Mouse (Mus musculus) lung, embryonic 15.5 days (tissue): ENCODE data around the gene Tspyl1. TPM values are rescaled to one million over a fixed set of nuclear protein-coding genes. Genes with fewer than 3 reads are reported as not detected.
"Not testable (repeated sequence)": the region's sequence is repeated elsewhere in the genome, so short reads cannot be mapped to it uniquely, and the experiment has no call there.

Experiments
- ATAC-seq: fragments of 200-750 bp; cut with Nextera tagmentation; 2 replicates; pipeline ENCODE4 v1.8.0; 2017; ENCODE audit warnings: moderate number of reproducible peaks, borderline replicate concordance; ENCODE audit not compliant: low FRiP score, low TSS enrichment; ENCODE audit errors: extremely low read depth
- H3K27ac ChIP-seq: fragments of 300-500 bp; sonication (generic); 2 replicates; pipeline ENCODE4 v1.5.1; 2015; ENCODE audit warnings: moderate library complexity, mild to moderate bottlenecking, inconsistent platforms
- H3K27me3 ChIP-seq: fragments of 300-500 bp; sonication (generic); 2 replicates; pipeline ENCODE4 v1.6.1; 2015; ENCODE audit warnings: inconsistent platforms
- H3K36me3 ChIP-seq: fragments of 300-500 bp; sonication (generic); 2 replicates; pipeline ENCODE4 v1.6.1; 2015; ENCODE audit warnings: inconsistent platforms
- H3K4me1 ChIP-seq: fragments of 300-500 bp; sonication (generic); 2 replicates; pipeline ENCODE4 v1.6.1; 2015; ENCODE audit warnings: inconsistent platforms
- H3K4me2 ChIP-seq: fragments of 300-500 bp; sonication (generic); 2 replicates; pipeline ENCODE4 v1.6.1; 2015; ENCODE audit warnings: inconsistent platforms, mild to moderate bottlenecking, moderate library complexity
- H3K4me3 ChIP-seq: fragments of 300-500 bp; sonication (generic); 2 replicates; pipeline ENCODE4 v1.5.1; 2015; ENCODE audit warnings: mild to moderate bottlenecking, inconsistent platforms
- H3K9ac ChIP-seq: fragments of 300-500 bp; sonication (generic); 2 replicates; pipeline ENCODE4 v1.6.1; 2015; ENCODE audit warnings: inconsistent platforms
- H3K9me3 ChIP-seq: fragments of 300-500 bp; sonication (generic); 2 replicates; pipeline ENCODE4 v1.6.1; 2016; ENCODE audit warnings: inconsistent platforms
- WGBS: fragments of 180-500 bp; shearing (Covaris S2); methylation state at CpG from one replicate; pipeline ENCODE4 v1.1.7; 2015; 5-methylcytosine and 5-hydroxymethylcytosine counted together
- polyA plus RNA-seq: library from polyadenylated mRNA; unstranded; fragments of >200 nt; fragmentation: Nextera tagmentation; extraction: Ambion mirVana; gene quantifications from 2 replicates; pipeline ENCODE4 v1.2.1, GENCODE M21; 2015

Tspyl1 gene
- polyA plus RNA-seq, result 67.6 and 69.8 TPM in 2 replicates

- under 1% methylated on average over 38 of the region's 38 CpGs for WGBS
- H3K4me1 ChIP-seq, result peaks cover 21% of the 10 kb centered on the region
- no peaks in the 10 kb centered on the region for H3K27me3 ChIP-seq
- peak; percentile 99 for ATAC-seq
- H3K9me3 ChIP-seq, result no peaks in the 10 kb centered on the region
- H3K9ac ChIP-seq, result peak within 1 kb of the TSS; percentile 86
- H3K4me2 ChIP-seq, result peak within 1 kb of the TSS; percentile 80
- peak within 1 kb of the TSS; percentile 92 for H3K4me3 ChIP-seq
- no peaks in the 10 kb centered on the region for H3K36me3 ChIP-seq
- H3K27ac ChIP-seq, result peak within 1 kb of the TSS; percentile 61
Observed at GRCm38 (mm10) chr10:34281962-34282388, at the start of gene Tspyl1. Gene Tspyl1 (plus strand): TSS chr10:34282190.

- Histone ChIP-seq H3K27ac (no peak overlapping the region), H3K9ac (no peak overlapping the region), H3K27me3 (no peaks in the 10 kb centered on the region), H3K4me3 (no peak overlapping the region), H3K4me1 (peaks cover 3% of the 10 kb centered on the region; the same call in 1 of the 2 replicates), H3K4me2 (no peak overlapping the region), H3K36me3 (no peaks in the 10 kb centered on the region), H3K9me3 (no peaks in the 10 kb centered on the region)
- WGBS, result 70% methylated on average over 1 of the region's 1 CpGs
- ATAC-seq, result no peak
Observed at GRCm38 (mm10) chr10:34233418-34233817, 48.6 kb upstream of the Tspyl1 start.

- Histone ChIP-seq H3K9ac (no peak overlapping the region), H3K36me3 (no peaks in the 10 kb centered on the region), H3K9me3 (no peaks in the 10 kb centered on the region), H3K4me1 (peaks cover 3% of the 10 kb centered on the region; the same call in 1 of the 2 replicates), H3K4me2 (no peak overlapping the region), H3K27me3 (no peaks in the 10 kb centered on the region), H3K4me3 (no peak overlapping the region), H3K27ac (no peak overlapping the region)
- no peak for ATAC-seq
- 26% methylated on average over 2 of the region's 2 CpGs for WGBS
Observed at GRCm38 (mm10) chr10:34233931-34234745, 47.9 kb upstream of the Tspyl1 start.

GRCm38 (mm10) chr10:34235384-34235783, 46.6 kb upstream of the Tspyl1 start:
- Histone ChIP-seq H3K9me3 (no peaks in the 10 kb centered on the region), H3K4me1 (peaks cover 3% of the 10 kb centered on the region; the same call in 1 of the 2 replicates), H3K36me3 (no peaks in the 10 kb centered on the region), H3K27me3 (no peaks in the 10 kb centered on the region), H3K9ac (no peak overlapping the region), H3K27ac (no peak overlapping the region), H3K4me2 (no peak overlapping the region), H3K4me3 (no peak overlapping the region)
- no peak for ATAC-seq
- 33% methylated on average over 3 of the region's 3 CpGs for WGBS

GRCm38 (mm10) chr10:34236569-34236968, 45.4 kb upstream of the Tspyl1 start:
- H3K9me3 ChIP-seq, result no peaks in the 10 kb centered on the region
- H3K9ac ChIP-seq, result no peak overlapping the region
- H3K27me3 ChIP-seq, result no peaks in the 10 kb centered on the region
- H3K27ac ChIP-seq, result no peak overlapping the region
- no peak for ATAC-seq
- no peak overlapping the region for H3K4me2 ChIP-seq
- 66% methylated on average over 5 of the region's 5 CpGs for WGBS
- H3K4me1 ChIP-seq, result peaks cover 3% of the 10 kb centered on the region; the same call in 1 of the 2 replicates
- H3K36me3 ChIP-seq, result no peaks in the 10 kb centered on the region
- no peak overlapping the region for H3K4me3 ChIP-seq

- Histone ChIP-seq H3K27ac (no peak overlapping the region), H3K36me3 (no peaks in the 10 kb centered on the region), H3K9me3 (no peaks in the 10 kb centered on the region), H3K4me3 (no peak overlapping the region), H3K4me1 (peaks cover 3% of the 10 kb centered on the region; the same call in 1 of the 2 replicates), H3K4me2 (no peak overlapping the region), H3K27me3 (no peaks in the 10 kb centered on the region), H3K9ac (no peak overlapping the region)
- 64% methylated on average over 4 of the region's 4 CpGs for WGBS
- no peak for ATAC-seq
Observed at GRCm38 (mm10) chr10:34238536-34238935, 43.5 kb upstream of the Tspyl1 start.

- Histone ChIP-seq H3K27me3 (no peaks in the 10 kb centered on the region), H3K4me1 (peaks cover 34% of the 10 kb centered on the region), H3K9me3 (no peaks in the 10 kb centered on the region), H3K4me3 (no peak overlapping the region), H3K27ac (0 out of 2 replicates have a peak overlapping the region, but pooled peaks have one; percentile 0), H3K9ac (no peak overlapping the region), H3K4me2 (no peak overlapping the region), H3K36me3 (no peaks in the 10 kb centered on the region)
- ATAC-seq, result no peak
- 34% methylated on average over 5 of the region's 5 CpGs for WGBS
Observed at GRCm38 (mm10) chr10:34244745-34245144, 37.2 kb upstream of the Tspyl1 start.

GRCm38 (mm10) chr10:34246106-34246505, 35.9 kb upstream of the Tspyl1 start:
- Histone ChIP-seq H3K9me3 (no peaks in the 10 kb centered on the region), H3K9ac (no peak overlapping the region), H3K4me1 (peaks cover 34% of the 10 kb centered on the region), H3K27me3 (no peaks in the 10 kb centered on the region), H3K4me3 (no peak overlapping the region), H3K36me3 (no peaks in the 10 kb centered on the region), H3K4me2 (no peak overlapping the region), H3K27ac (peak overlapping the region; percentile 70)
- peak; percentile 95 for ATAC-seq
- WGBS, result 36% methylated on average over 2 of the region's 2 CpGs

- H3K9ac ChIP-seq, result no peak overlapping the region
- H3K4me3 ChIP-seq, result no peak overlapping the region
- no peaks in the 10 kb centered on the region for H3K27me3 ChIP-seq
- no peak overlapping the region for H3K4me2 ChIP-seq
- peak overlapping the region; percentile 70 for H3K27ac ChIP-seq
- peaks cover 34% of the 10 kb centered on the region for H3K4me1 ChIP-seq
- ATAC-seq, result peak; percentile 35; the same call in 1 of the 2 replicates
- H3K9me3 ChIP-seq, result no peaks in the 10 kb centered on the region
- 19% methylated on average over 3 of the region's 3 CpGs for WGBS
- H3K36me3 ChIP-seq, result no peaks in the 10 kb centered on the region
Observed at GRCm38 (mm10) chr10:34247757-34248156, 34.2 kb upstream of the Tspyl1 start.

GRCm38 (mm10) chr10:34249594-34249993, 32.4 kb upstream of the Tspyl1 start:
- H3K9ac ChIP-seq, result no peak overlapping the region
- ATAC-seq, result no peak
- H3K4me2 ChIP-seq, result no peak overlapping the region
- no peak overlapping the region for H3K27ac ChIP-seq
- WGBS, result 33% methylated on average over 2 of the region's 2 CpGs
- peaks cover 27% of the 10 kb centered on the region for H3K4me1 ChIP-seq
- H3K9me3 ChIP-seq, result no peaks in the 10 kb centered on the region
- no peaks in the 10 kb centered on the region for H3K27me3 ChIP-seq
- no peaks in the 10 kb centered on the region for H3K36me3 ChIP-seq
- no peak overlapping the region for H3K4me3 ChIP-seq

GRCm38 (mm10) chr10:34252833-34253232, 29.2 kb upstream of the Tspyl1 start:
- H3K4me2 ChIP-seq, H3K36me3 ChIP-seq, ATAC-seq, H3K4me3 ChIP-seq, H3K27ac ChIP-seq, H3K9me3 ChIP-seq, H3K9ac ChIP-seq, H3K4me1 ChIP-seq, H3K27me3 ChIP-seq: not testable (repeated sequence)
- WGBS, result 87% methylated on average over 9 of the region's 9 CpGs

GRCm38 (mm10) chr10:34265106-34265505, 16.9 kb upstream of the Tspyl1 start:
- H3K4me1 ChIP-seq, result no peaks in the 10 kb centered on the region
- H3K4me2 ChIP-seq, result no peak overlapping the region
- 79% methylated on average over 4 of the region's 4 CpGs for WGBS
- no peak overlapping the region for H3K4me3 ChIP-seq
- no peak overlapping the region for H3K9ac ChIP-seq
- H3K27me3 ChIP-seq, result no peaks in the 10 kb centered on the region
- H3K36me3 ChIP-seq, result no peaks in the 10 kb centered on the region
- H3K9me3 ChIP-seq, result no peaks in the 10 kb centered on the region
- H3K27ac ChIP-seq, result no peak overlapping the region
- ATAC-seq, result no peak
